Mouse (Mus musculus) gastrocnemius, adult 8-10 months (tissue): ENCODE results near the gene Gls2. TPM values are rescaled to one million over a fixed set of nuclear protein-coding genes. Genes with fewer than 3 reads are reported as not detected.
A peak's percentile ranks its signal among the peaks of the same experiment; 100 is the strongest.
"Not testable (repeated sequence)": the region's sequence is repeated elsewhere in the genome, so short reads cannot be mapped to it uniquely, and the experiment has no call there.

ENCODE experiments used
- DNase-seq, 2 experiments: peaks; one replicate each; pipeline ENCODE4 v3.0.0; 2022; ENCODE audit warnings: low spot score in 2 of 2
- total RNA-seq, 4 experiments: library from RNA; stranded (reverse); gene quantifications; 2 replicates each; pipeline ENCODE4 v1.2.4; 2022

Gls2 gene
- under 1 TPM; 0.36 to 0.97 (median 0.58) TPM for total RNA-seq

- DNase-seq: peak; percentile 96
Measured at GRCm38 (mm10) chr10:128194024-128194550, at the start of gene Gls2. Gene Gls2, plus strand, starts transcription at chr10:128194457.

- no peak for DNase-seq
Measured at GRCm38 (mm10) chr10:128144961-128145360, 49.3 kb upstream of the Gls2 start.

GRCm38 (mm10) chr10:128148789-128149365 lies 45.4 kb upstream of the Gls2 start:
- DNase-seq: no peak

- DNase-seq: peak; percentile 77 to 79
Measured at GRCm38 (mm10) chr10:128149592-128149991, 44.7 kb upstream of the Gls2 start.

GRCm38 (mm10) chr10:128150941-128151340 lies 43.3 kb upstream of the Gls2 start:
- DNase-seq: peak; percentile 15 to 33

GRCm38 (mm10) chr10:128153978-128154377 lies 40.3 kb upstream of the Gls2 start:
- no peak for DNase-seq

- DNase-seq: not testable (repeated sequence)
Measured at GRCm38 (mm10) chr10:128165726-128166125, 28.5 kb upstream of the Gls2 start.

GRCm38 (mm10) chr10:128167091-128167490 lies 27.2 kb upstream of the Gls2 start:
- DNase-seq: no peak

- not testable (repeated sequence) for DNase-seq
Measured at GRCm38 (mm10) chr10:128171348-128171747, 22.9 kb upstream of the Gls2 start.

GRCm38 (mm10) chr10:128175302-128175701 lies 19.0 kb upstream of the Gls2 start:
- DNase-seq: no peak

- DNase-seq: peak; percentile 28 to 34
Measured at GRCm38 (mm10) chr10:128175996-128176755, 18.1 kb upstream of the Gls2 start.

GRCm38 (mm10) chr10:128177316-128177715 lies 16.9 kb upstream of the Gls2 start:
- no peak for DNase-seq

GRCm38 (mm10) chr10:128179989-128180388 lies 14.3 kb upstream of the Gls2 start, which contains the start of gene Rbms2:
Gene Rbms2, minus strand, starts transcription at chr10:128180297.
- peak in 1 of 2 experiments; percentile 11 for DNase-seq

- no peak for DNase-seq
Measured at GRCm38 (mm10) chr10:128184296-128184695, 10.0 kb upstream of the Gls2 start.

- no peak for DNase-seq
Measured at GRCm38 (mm10) chr10:128185277-128185940, 8.8 kb upstream of the Gls2 start.

- peak; percentile 74 to 77 for DNase-seq
Measured at GRCm38 (mm10) chr10:128185959-128186358, 8.3 kb upstream of the Gls2 start.

GRCm38 (mm10) chr10:128187181-128187605 lies 7.1 kb upstream of the Gls2 start:
- DNase-seq: no peak

GRCm38 (mm10) chr10:128188242-128188877 lies 5.9 kb upstream of the Gls2 start:
- peak; percentile 55 to 63 for DNase-seq

GRCm38 (mm10) chr10:128191472-128191871 lies 2.8 kb upstream of the Gls2 start:
- no peak for DNase-seq

- DNase-seq: not testable (repeated sequence)
Measured at GRCm38 (mm10) chr10:128192030-128192766, 2.1 kb upstream of the Gls2 start.

- DNase-seq: no peak
Measured at GRCm38 (mm10) chr10:128193113-128193512, 1.1 kb upstream of the Gls2 start.
